Mouse (Mus musculus): ENCODE data around the gene D13Ertd608e.
"Not testable (repeated sequence)": the region's sequence is repeated elsewhere in the genome, so short reads cannot be mapped to it uniquely, and the experiment has no call there.

DNA sequence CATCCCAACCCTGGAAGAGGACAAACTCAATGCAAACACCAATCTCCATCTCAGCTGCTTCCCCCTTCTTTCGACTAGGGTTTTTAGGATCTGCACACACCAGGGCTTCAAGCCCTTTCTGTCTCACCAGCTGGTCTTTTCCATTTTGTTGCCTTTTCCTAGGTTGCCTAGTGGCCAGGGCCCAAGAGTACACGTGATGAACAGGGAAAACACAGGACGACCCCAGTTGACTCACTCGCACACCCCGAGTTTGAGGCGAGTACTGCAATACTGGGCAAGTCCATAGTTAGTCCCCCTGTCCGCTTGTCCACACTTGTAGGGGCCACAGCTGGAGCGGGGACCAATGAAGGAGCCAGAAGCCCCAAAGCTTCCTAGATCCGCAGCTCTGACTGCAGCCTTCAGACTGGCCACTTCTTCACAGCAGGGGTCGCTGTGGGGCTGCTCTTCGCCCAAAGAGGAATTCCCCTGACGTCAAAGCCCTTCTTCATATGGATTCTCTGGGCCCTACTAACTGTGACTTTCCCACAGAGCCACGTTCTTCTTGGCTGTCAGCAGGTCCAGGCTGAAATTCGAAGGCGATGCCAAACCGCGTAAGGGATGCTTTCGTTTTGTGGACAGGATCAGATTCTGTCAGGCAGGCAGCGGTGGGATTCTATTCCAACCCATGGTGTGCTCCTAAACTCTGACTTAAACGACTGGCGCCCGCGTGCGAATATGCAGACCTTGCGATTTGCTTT is at the start of gene D13Ertd608e:
- not testable (repeated sequence) for TF ChIP-seq CTCF (IDR thresholded peaks at IDR 0.05; ENCODE audit: low read depth, low read length); POLR2A (IDR thresholded peaks at IDR 0.05; ENCODE audit: borderline replicate concordance, low read depth, low read length)

Data from bone marrow macrophage, adult 2 months (primary cell).